Mouse (Mus musculus) spleen, postnatal 4 days (tissue): Measurements from ENCODE around the gene Plet1.

Experiments used
- DNase-seq, 2 experiments: peaks; one replicate each; pipeline ENCODE4 v3.0.0; 2022; ENCODE audit warnings: low spot score in 2 of 2

Plet1 gene

GRCm38 (mm10) chr9:50494311-50494710, at the start of gene Plet1:
Gene Plet1, plus strand, starts transcription at chr9:50494525.
- no peak for DNase-seq

DNA sequence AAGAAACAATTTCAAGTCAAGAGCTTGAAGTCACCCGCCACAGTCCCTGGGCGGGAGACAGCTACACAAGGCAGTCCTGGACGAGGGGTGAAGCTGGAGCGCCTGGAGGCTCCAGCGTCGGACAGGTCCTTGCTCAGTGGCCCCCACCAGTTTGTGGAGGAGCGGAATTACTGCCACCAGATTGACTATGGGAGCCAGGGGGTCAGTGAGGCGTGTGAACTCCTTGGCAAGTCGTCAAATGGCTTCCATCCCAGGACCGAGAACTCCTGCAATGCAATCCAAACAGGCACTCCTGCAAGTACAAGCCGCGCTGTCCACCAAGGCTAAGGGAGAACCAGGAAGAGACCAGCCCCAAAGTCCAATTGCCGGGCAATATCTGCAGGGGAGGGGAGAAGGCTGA, 45.3 kb upstream of the Plet1 start:
- DNase-seq, result no peak

DNA sequence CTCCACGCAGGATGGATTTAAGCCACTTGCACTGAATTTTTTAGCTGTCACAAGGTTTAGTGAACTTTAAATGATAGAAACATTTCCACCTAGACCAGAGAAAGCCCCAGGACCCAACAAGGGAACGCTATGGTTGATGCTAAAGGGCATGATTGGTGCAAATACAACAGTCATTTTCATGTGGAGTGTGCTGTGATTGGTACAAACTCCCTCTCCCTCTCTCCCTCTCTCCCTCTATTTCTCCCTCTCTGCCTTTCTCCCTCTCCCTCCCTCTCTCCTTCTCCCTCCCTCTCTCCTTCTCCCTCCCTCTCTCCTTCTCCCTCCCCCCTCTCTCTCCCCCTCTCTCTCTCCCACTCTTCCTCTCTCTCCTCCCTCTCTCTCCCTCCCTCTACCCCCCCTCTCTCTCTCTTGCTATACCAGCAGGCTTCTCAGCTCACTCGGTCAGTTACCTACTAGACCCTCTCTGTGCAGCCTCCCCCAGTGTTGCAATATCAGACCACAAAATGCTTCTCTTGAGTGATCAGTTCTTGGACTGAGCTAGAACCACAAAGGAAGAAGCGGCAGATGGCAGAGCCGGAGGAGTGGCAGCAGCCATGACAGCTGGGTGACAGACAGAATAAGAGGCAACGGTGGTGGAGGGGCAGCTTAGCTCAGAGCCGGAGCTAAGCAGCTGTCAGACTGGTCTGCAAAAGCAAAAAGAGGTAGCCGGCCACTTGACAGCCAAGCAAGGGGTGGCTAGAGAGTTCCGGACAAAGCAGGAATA, 42.7 kb upstream of the Plet1 start:
- DNase-seq, result no peak

DNA sequence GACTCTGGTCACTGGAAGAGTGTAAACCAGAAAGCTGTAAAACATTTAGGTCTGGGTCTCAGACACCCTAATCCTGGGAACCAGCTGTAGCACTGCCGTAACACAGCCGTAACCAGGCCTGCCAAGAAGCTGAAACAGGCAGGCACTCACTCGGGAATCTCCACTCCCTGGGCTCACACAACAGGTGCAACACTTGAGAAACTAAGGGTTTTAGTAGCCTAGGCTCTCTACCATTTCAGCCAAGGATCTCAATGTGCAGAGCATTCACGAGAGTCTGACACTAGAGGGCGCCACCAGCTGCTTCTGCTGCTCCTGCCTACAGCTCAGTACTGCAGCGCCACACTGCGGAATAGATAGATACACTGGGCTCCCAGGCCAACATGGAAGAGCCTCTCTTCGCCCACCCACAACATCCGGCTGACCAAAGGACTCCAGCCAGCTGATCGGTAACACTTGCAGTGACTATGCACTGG, 42.0 kb upstream of the Plet1 start:
- peak; percentile 78 to 93 for DNase-seq

DNA sequence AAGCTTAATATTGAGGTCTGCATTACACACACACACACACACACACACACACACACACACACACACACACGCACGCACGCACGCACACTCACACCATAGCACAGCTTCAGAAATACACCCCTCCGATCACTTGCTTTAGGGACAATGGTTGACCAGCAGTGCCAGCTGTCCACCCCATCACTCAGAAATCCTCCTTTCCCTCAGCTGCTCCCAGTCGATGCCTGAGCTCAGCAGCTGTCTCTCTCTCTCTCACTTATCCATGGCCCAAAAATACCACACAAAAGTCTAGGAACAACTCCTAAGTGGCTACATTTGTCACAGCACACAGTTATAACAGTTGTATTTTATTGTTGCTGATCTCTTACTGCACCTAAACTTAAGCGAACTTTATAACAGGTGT, 36.7 kb upstream of the Plet1 start:
- no peak for DNase-seq

DNA sequence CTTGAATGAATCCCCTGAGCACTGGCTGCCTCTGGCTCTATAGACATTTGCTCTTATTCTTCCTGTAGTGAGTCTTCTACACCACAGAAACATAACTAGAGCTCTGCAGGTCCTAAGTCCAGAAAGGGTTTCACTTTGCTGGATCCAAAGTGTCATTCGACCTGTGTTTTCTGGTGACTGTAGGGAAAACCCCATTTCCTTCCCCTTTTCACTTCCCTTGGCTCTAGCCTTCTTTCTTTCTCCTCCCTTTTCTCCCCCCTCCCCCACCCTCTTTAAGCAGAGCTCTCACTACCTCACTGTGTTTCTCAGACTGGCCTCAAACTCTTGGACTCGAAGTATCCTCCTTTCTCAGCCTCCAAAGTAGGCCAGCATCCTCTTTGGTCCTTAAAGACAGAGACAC, 34.8 kb upstream of the Plet1 start:
- DNase-seq, result no peak

GRCm38 (mm10) chr9:50462494-50463204, 31.7 kb upstream of the Plet1 start:
- DNase-seq, result peak; percentile 70 to 87

DNA sequence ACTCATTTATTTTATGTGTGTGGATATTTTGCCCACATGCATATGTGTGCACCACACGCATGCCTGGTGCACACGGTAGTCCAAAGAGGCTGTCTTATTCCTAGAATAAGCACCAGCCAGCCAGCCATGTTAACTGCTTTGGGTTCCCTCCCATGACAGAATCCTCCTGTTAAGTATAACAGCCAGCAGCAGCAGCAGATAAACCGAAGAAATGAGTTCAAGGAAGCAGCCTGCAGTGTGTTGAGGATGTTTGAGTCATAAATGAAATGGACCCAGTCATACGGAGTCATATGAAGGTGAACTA, 31.2 kb upstream of the Plet1 start:
- DNase-seq, result no peak

- DNase-seq, result no peak
Observed at GRCm38 (mm10) chr9:50470377-50471100, 23.8 kb upstream of the Plet1 start.

DNA sequence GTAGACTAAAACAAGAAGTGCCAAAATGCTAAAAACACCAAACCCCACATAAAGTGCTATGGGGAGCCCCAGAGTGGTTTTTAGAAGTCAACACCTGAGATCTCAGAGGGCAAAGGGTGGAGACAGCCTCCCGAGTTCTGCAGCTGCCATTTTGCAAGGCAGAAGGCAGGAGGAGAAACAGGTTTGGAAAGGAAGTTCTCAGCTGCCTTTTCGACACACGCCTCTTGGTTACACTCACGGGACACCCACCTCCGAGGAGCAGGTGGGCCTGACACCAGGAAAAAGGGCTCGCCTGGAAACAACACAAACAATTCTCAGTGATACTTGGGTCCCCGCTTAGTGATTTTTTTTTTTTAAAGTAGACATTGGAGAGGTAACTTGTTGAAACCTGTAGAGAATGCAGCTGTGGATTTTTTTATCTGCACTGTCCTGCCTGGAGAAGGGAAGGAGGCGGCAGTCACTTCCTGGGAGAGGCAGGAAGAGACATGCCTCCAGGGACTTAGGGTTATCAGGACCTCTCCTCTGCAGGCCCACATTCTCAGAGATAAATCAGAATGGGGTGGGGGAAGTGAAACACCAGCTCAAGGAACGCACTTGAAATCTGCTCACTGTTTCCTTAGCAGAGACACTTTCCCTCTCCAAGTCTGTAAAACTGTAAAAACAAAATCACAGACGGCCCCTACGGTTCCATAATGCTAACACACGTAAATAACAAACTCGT, 23.0 kb upstream of the Plet1 start:
- no peak for DNase-seq

DNA sequence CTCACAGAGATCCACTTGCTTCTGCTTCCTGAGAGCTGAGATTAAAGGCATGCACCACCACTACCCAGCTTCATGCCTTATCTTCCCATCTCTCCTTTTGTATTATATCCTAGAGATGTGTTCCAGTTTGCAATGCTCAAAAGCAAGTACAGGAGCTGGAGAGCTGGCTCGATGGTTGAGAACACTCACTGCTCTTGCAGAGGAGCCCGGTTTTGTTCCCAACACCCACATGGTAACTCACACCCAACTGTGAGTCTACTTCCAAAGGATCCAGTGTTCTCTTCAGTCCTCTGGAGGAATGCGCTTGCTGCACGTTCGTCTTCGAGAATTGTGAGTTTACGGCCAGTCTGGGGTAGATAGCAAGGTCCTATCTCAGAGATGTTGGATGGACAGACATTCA, 19.0 kb upstream of the Plet1 start:
- DNase-seq, result no peak

GRCm38 (mm10) chr9:50475745-50476144, 18.6 kb upstream of the Plet1 start:
- DNase-seq, result no peak

- DNase-seq, result no peak
Observed at GRCm38 (mm10) chr9:50476651-50477050, 17.7 kb upstream of the Plet1 start.

- DNase-seq, result no peak
Observed at GRCm38 (mm10) chr9:50477270-50477669, 17.1 kb upstream of the Plet1 start.

GRCm38 (mm10) chr9:50478826-50479225, 15.5 kb upstream of the Plet1 start:
- peak in 1 of 2 experiments; percentile 27 for DNase-seq

DNA sequence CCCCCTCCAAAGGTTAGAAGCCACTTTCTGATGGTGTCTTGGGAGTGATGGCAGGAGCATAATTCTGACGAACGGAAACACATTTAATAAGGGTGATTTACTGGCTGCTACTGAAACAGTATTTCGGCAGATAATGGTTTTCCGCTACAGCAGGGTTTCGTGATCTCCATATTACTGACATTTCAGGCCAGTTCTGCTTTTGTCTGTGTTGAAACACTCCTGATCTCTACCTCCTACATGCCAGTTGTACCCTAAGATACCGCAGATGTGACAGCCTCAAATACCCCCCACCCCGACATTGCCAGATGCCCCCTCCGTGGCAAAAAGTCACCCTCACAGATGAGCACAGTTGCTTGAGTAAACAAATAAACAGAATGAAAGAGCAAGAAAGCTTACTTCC, 14.8 kb upstream of the Plet1 start:
- no peak for DNase-seq

DNA sequence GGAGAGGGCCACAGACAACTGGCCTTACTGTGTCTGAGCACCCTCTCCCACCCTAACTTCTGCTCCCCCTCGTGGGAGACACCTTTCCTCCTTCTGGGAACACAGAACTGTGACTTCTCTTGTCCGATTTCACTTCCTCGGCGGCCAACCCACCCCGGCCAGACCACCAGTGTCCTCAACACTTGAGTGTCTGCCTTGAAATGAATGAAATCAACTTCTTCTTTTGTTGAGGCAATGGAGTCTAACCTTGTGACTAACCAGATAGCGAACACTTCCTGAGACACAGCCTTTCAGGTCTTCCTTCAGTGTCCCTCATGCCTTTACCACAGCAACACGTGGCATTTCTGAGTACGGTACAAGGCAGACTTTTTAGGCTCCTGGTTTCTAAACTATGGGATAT, 11.6 kb upstream of the Plet1 start:
- no peak for DNase-seq

- DNase-seq, result no peak
Observed at GRCm38 (mm10) chr9:50485521-50485920, 8.8 kb upstream of the Plet1 start.

GRCm38 (mm10) chr9:50490836-50491235, 3.5 kb upstream of the Plet1 start:
- no peak for DNase-seq

- DNase-seq, result no peak
Observed at GRCm38 (mm10) chr9:50491531-50492045, 2.7 kb upstream of the Plet1 start.

DNA sequence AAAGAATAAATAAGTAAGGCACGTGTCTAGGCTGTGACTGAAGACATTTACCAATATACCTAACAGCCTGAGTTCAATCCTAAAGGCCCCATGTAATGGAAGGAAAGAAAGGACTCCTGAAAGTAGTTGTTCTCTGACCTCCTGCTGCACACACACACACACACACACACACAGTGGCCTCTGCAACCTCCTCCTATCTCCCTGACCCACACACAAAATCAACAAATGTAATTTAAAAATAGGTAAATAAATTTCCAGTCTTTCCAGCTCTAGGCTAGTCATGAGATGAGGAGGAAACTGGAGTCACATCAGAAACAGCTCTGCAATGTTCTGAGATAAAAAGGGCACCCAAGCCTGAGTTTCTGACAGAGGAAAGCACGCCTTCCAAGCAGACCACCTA, 548 bp upstream of the Plet1 start:
- DNase-seq, result no peak
